Mouse (Mus musculus): ENCODE data around the gene Gramd4.
"Not testable (repeated sequence)": the region's sequence is repeated elsewhere in the genome, so short reads cannot be mapped to it uniquely, and the experiment has no call there.

- not testable (repeated sequence) for TF ChIP-seq MAX (IDR thresholded peaks at IDR 0.05; ENCODE audit: low read depth); MYOD1 (IDR thresholded peaks at IDR 0.05; ENCODE audit: control insufficient read depth in 1 of 3, insufficient read length in 2 of 3, low read depth in 2 of 3); POLR2A (IDR thresholded peaks at IDR 0.05; ENCODE audit: insufficient read length, low read depth); TCF3 (IDR thresholded peaks at IDR 0.05; ENCODE audit: insufficient read length, low read depth); MYOG (IDR thresholded peaks at IDR 0.05; ENCODE audit: control insufficient read depth in 1 of 3, insufficient read depth in 1 of 3, insufficient read length in 2 of 3, low read depth in 2 of 3); POLR2AphosphoS2 (IDR thresholded peaks at IDR 0.05; ENCODE audit: insufficient read length, low read depth); CEBPB (IDR thresholded peaks at IDR 0.05; ENCODE audit: insufficient read depth, poor library complexity, severe bottlenecking); USF1 (IDR thresholded peaks at IDR 0.05; ENCODE audit: low read depth); E2F4 (IDR thresholded peaks at IDR 0.05; ENCODE audit: insufficient read depth); TCF12 (IDR thresholded peaks at IDR 0.05; ENCODE audit: insufficient read depth, poor library complexity, severe bottlenecking); SRF (IDR thresholded peaks at IDR 0.05; ENCODE audit: control insufficient read depth, insufficient read length, low read depth); REST (IDR thresholded peaks at IDR 0.05; ENCODE audit: insufficient read depth, insufficient read length)
These were observed 2.6 kb upstream of the Gramd4 start for GRCm38 (mm10) chr15:86054861-86055260.

All from myocyte (in vitro differentiated cells).